In the genomic region with DNA sequence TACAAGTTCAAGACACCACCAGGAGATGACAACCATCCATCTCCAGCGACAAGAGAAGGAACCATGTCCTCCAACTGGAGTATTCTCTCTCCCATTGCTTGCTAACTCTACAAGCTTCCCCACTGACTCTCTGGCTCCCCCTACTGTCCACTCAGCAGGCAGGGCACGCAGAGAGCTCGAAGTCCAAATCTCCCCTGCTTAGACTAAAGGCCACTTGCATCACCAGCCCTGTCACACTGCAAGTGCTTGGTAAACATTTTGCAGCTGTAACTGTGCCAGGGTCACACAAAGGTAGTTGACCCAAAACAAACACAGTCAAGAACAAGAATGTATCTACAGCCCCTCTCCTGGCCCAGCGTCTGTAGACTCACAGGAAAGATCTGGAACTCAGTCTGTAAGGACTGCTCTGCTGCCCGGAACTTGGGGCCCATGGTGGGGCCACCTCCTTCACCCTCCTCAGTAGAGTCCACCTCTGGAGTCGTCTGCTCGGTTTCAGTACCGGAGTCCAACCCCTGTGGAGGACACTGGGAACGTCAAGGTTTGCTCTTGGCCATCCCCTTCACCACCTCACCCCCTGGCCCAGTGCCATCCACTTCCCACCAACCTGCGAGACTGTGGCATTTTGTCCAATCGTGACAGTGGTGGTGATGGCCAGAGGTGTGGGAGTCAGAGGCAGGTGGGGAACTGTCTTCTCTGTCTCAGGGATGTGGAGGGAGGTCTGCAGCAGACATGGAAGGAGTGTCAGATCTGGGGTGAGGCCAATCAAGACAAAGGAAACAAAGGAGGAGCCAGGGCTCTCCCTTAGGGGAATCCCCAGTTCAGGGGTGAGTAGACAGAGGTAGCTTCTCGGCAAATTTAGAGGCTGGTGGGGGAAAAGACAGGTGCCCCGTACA, we compare ENCODE assay signal across 8 mouse cellular contexts. TPM values are rescaled to one million over a fixed set of nuclear protein-coding genes. Genes with fewer than 3 reads are reported as not detected.
DNase-seq lines count a peak whose midpoint lies in the region; ATAC-seq and TF ChIP-seq lines count a peak whose summit lies in the region.

No protein-coding gene starts in this region.

- H3K4me2 ChIP-seq in intestine, postnatal 0 days (replicated peaks; ENCODE audit: low read depth) = no peak overlapping the region
- no peak overlapping the region for H3K4me2 ChIP-seq in liver, embryonic 13.5 days
- no peak overlapping the region for H3K4me2 ChIP-seq in forebrain, embryonic 13.5 days

- H3K4me3 ChIP-seq in intestine, postnatal 0 days (ENCODE audit: low read depth, low read length) = no peak overlapping the region
- no peak overlapping the region for H3K4me3 ChIP-seq in liver, embryonic 13.5 days (replicated peaks)
- no peak overlapping the region for H3K4me3 ChIP-seq in forebrain, embryonic 13.5 days

- no peaks in the 10 kb centered on the region for H3K36me3 ChIP-seq in intestine, postnatal 0 days (ENCODE audit: control insufficient read depth, insufficient read depth)
- no peaks in the 10 kb centered on the region for H3K36me3 ChIP-seq in liver, embryonic 13.5 days
- H3K36me3 ChIP-seq in forebrain, embryonic 13.5 days (ENCODE audit: poor library complexity, severe bottlenecking) = no peaks in the 10 kb centered on the region

- H3K9me3 ChIP-seq in intestine, postnatal 0 days (ENCODE audit: control insufficient read depth) = no peaks in the 10 kb centered on the region
- no peaks in the 10 kb centered on the region for H3K9me3 ChIP-seq in liver, embryonic 13.5 days (replicated peaks)
- peaks cover 15% of the 10 kb centered on the region; the same call in 1 of the 2 replicates for H3K9me3 ChIP-seq in forebrain, embryonic 13.5 days (replicated peaks)

- H3K27ac ChIP-seq in intestine, postnatal 0 days (ENCODE audit: low read depth, low read length) = no peak overlapping the region
- H3K27ac ChIP-seq in liver, embryonic 13.5 days = no peak overlapping the region
- H3K27ac ChIP-seq in forebrain, embryonic 13.5 days = no peak overlapping the region

- TF ChIP-seq CTCF in intestine, postnatal 0 days (IDR thresholded peaks at IDR 0.05; ENCODE audit: low read depth) = peak; percentile 94

- WGBS in intestine, postnatal 0 days = 68% methylated on average over 13 of the region's 13 CpGs
- 53% methylated on average over 13 of the region's 13 CpGs for WGBS in liver, embryonic 13.5 days (ENCODE audit: insufficient replicate concordance)
- 82% methylated on average over 13 of the region's 13 CpGs for WGBS in forebrain, embryonic 13.5 days

- no peaks in the 10 kb centered on the region for H3K27me3 ChIP-seq in intestine, postnatal 0 days (replicated peaks; ENCODE audit: control insufficient read depth, insufficient read depth, low read length)
- peaks cover 11% of the 10 kb centered on the region; the same call in 1 of the 2 replicates for H3K27me3 ChIP-seq in liver, embryonic 13.5 days
- H3K27me3 ChIP-seq in forebrain, embryonic 13.5 days = no peaks in the 10 kb centered on the region

- H3K9ac ChIP-seq in intestine, postnatal 0 days (ENCODE audit: low read depth, low read length) = no peak overlapping the region
- H3K9ac ChIP-seq in liver, embryonic 13.5 days = no peak overlapping the region
- H3K9ac ChIP-seq in forebrain, embryonic 13.5 days = no peak overlapping the region

- peak; percentile 75 for ATAC-seq in intestine, postnatal 0 days
- peak; percentile 72 for ATAC-seq in liver, embryonic 13.5 days (ENCODE audit: low read depth)
- no peak for ATAC-seq in forebrain, embryonic 13.5 days

- peak; percentile 30 for DNase-seq in ovary, postnatal 36 days (ENCODE audit: low spot score)
- DNase-seq in ovary, postnatal 14 days (ENCODE audit: low spot score) = no peak
- peak; percentile 84 to 96 for DNase-seq in adrenal gland, adult (ENCODE audit: inconsistent age in 2 of 2, low spot score in 1 of 2)
- peak; percentile 41 for DNase-seq in embryo, embryonic 11 days
- peak; percentile 40 for DNase-seq in liver, embryonic 13.5 days
- peak; percentile 23 for DNase-seq in right cerebral cortex, postnatal 25 days

- no peaks in the 10 kb centered on the region for H3K4me1 ChIP-seq in intestine, postnatal 0 days (replicated peaks; ENCODE audit: control insufficient read depth, insufficient read depth, low read length)
- peaks cover 3% of the 10 kb centered on the region; the same call in 1 of the 2 replicates for H3K4me1 ChIP-seq in liver, embryonic 13.5 days (replicated peaks)
- no peaks in the 10 kb centered on the region for H3K4me1 ChIP-seq in forebrain, embryonic 13.5 days

RNA-seq across cellular contexts. Expression of a gene that starts 10.4 kb away (rescaled TPM):
- 1.2 and 1.9 TPM in 2 replicates for polyA plus RNA-seq in intestine, postnatal 0 days (2015; fragmentation: Nextera tagmentation; extraction: Ambion mirVana)
- 0.01 and 0.06 TPM in 2 replicates for polyA plus RNA-seq in liver, embryonic 13.5 days (2015; fragmentation: Nextera tagmentation; extraction: Ambion mirVana)
- polyA plus RNA-seq in forebrain, embryonic 13.5 days (2015; fragmentation: Nextera tagmentation; extraction: Ambion mirVana) = 0.11 and 0.15 TPM in 2 replicates

RNA-seq across cellular contexts. Expression of a gene that starts 13.8 kb away (rescaled TPM):
- polyA plus RNA-seq in intestine, postnatal 0 days (2015; fragmentation: Nextera tagmentation; extraction: Ambion mirVana) = not detected in 2 replicates
- polyA plus RNA-seq in liver, embryonic 13.5 days (2015; fragmentation: Nextera tagmentation; extraction: Ambion mirVana) = not detected in 2 replicates
- not detected in 2 replicates for polyA plus RNA-seq in forebrain, embryonic 13.5 days (2015; fragmentation: Nextera tagmentation; extraction: Ambion mirVana)

RNA-seq across cellular contexts. Expression of a gene that starts 58.4 kb away (rescaled TPM):
- 3.7 and 4.1 TPM in 2 replicates for polyA plus RNA-seq in intestine, postnatal 0 days (2015; fragmentation: Nextera tagmentation; extraction: Ambion mirVana)
- 0.12 and 0.18 TPM in 2 replicates for polyA plus RNA-seq in liver, embryonic 13.5 days (2015; fragmentation: Nextera tagmentation; extraction: Ambion mirVana)
- polyA plus RNA-seq in forebrain, embryonic 13.5 days (2015; fragmentation: Nextera tagmentation; extraction: Ambion mirVana) = 52.6 and 68.1 TPM in 2 replicates

Comparison
In these comparisons a context has a peak if more than half of its experiments do, and no peak if none do; other contexts are left out.
1. RNA of a gene that starts 58.4 kb away (polyA plus RNA-seq): 52.6 to 68.1 TPM in forebrain, embryonic 13.5 days; 3.7 to 4.1 TPM in intestine, postnatal 0 days and 0.12 to 0.18 TPM in liver, embryonic 13.5 days; every median in the first group is over 10 times any median in the second.